Mouse (Mus musculus): ENCODE results near the gene Atg16l1. TPM values are rescaled to one million over a fixed set of nuclear protein-coding genes. Genes with fewer than 3 reads are reported as not detected.
A peak's percentile ranks its signal among the peaks of the same experiment; 100 is the strongest.

Atg16l1 gene
- total RNA-seq (2014; rRNA removed) (70.2 and 98.7 TPM in 2 replicates), polyA plus RNA-seq (2015; fragmentation: Nextera tagmentation; extraction: Ambion mirVana) (36.7 and 49.1 TPM in 2 replicates)

DNA sequence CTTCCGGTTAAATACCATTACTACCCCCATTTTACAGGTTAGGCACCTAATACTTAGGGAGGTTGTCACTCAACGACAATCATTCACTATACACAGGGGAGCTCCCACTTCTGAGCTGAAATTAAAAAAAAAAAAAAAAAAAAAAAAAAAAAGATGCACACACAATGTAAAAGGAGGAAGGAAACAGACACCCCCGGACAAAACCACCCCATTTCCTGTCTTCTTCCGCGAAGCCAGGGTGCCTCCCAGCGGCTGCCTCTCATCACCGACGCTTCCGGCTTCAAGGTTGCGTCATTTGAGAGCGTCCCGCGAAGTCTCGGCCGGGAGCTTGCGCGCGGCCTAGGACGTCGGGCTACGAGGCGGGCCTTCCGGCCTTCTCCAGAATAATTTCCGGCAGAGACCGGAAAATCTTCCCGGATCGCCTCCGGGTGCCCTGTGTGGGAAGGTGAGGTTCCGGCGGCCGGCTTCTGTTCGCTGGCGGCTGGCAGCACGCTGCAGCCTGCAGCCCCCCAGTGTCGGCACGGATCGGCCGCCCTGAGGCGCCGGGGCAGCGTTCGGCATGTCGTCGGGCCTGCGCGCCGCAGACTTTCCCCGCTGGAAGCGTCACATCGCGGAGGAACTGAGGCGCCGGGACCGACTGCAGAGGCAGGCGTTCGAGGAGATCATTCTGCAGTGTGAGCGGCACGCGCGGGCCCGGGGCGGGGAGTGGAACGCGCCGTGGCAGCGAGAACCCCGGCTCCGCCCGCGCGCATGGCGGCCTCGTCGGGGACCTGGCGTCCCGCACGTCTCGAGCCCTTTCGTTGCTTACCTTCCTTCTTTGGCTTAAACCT is at the start of gene Atg16l1:
TSS of gene Atg16l1 (plus strand) at position 230 of the 830 bp plus-strand sequence.
- peaks cover 11% of the 10 kb centered on the region for H3K4me1 ChIP-seq (ENCODE audit: insufficient read depth)
- H3K27me3 ChIP-seq (ENCODE audit: insufficient read depth, low read length), result no peaks in the 10 kb centered on the region
- peak; percentile 98 for DNase-seq
- no peaks in the 10 kb centered on the region for H3K9me3 ChIP-seq (ENCODE audit: low read length)
- peak; percentile 100 for ATAC-seq
- peak; percentile 81 for TF ChIP-seq CTCF (IDR thresholded peaks at IDR 0.05; ENCODE audit: low read depth)
- H3K4me3 ChIP-seq (ENCODE audit: low read depth, low read length), result peak within 1 kb of the TSS; percentile 95
- peaks cover 13% of the 10 kb centered on the region; the same call in 1 of the 2 replicates for H3K36me3 ChIP-seq (ENCODE audit: insufficient read depth)
- H3K9ac ChIP-seq, result peak within 1 kb of the TSS; percentile 97
- H3K27ac ChIP-seq (ENCODE audit: low read depth, low read length), result peak within 1 kb of the TSS; percentile 97
- H3K4me2 ChIP-seq (ENCODE audit: low read depth), result peak within 1 kb of the TSS; percentile 66
- 2% methylated on average over 79 of the region's 79 CpGs for WGBS

DNA sequence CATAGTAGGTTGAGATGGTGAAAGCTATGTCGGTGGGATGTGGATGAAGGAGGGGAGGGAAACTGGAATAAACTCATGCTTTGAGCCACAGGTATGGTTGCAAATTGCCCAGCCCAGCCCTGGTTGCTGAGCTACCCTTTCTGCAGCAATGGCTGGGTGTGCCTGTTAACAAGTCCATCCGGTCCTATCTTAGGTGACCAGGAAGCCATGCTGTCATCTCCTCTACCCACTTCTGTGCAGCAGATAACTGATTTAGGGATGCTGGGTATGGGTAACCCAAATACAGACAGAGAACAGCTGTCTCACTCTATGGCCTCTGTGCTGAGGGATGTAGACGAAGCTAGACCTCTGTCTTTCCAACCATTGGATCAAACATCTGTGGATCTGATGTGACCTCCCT is 49.3 kb upstream of the Atg16l1 start:
- no peak overlapping the region for H3K27ac ChIP-seq (ENCODE audit: low read depth, low read length)
- ATAC-seq (no peak), DNase-seq (no peak)
- 94% methylated on average over 3 of the region's 3 CpGs for WGBS
- H3K4me3 ChIP-seq (ENCODE audit: low read depth, low read length), result no peak overlapping the region
- no peak overlapping the region for H3K4me2 ChIP-seq (ENCODE audit: low read depth)
- H3K9ac ChIP-seq, result no peak overlapping the region
- H3K4me1 ChIP-seq (ENCODE audit: insufficient read depth), result peaks cover 14% of the 10 kb centered on the region
- H3K27me3 ChIP-seq (ENCODE audit: insufficient read depth, low read length), result no peaks in the 10 kb centered on the region
- no peak for TF ChIP-seq CTCF (IDR thresholded peaks at IDR 0.05; ENCODE audit: low read depth)
- H3K36me3 ChIP-seq (ENCODE audit: insufficient read depth), result no peaks in the 10 kb centered on the region
- no peaks in the 10 kb centered on the region for H3K9me3 ChIP-seq (ENCODE audit: low read length)

- Histone ChIP-seq H3K27ac (ENCODE audit: low read depth, low read length) (peak overlapping the region; percentile 89), H3K9ac (0 out of 2 replicates have a peak overlapping the region, but pooled peaks have one; percentile 31), H3K4me1 (ENCODE audit: insufficient read depth) (peaks cover 14% of the 10 kb centered on the region), H3K36me3 (ENCODE audit: insufficient read depth) (no peaks in the 10 kb centered on the region), H3K27me3 (ENCODE audit: insufficient read depth, low read length) (no peaks in the 10 kb centered on the region), H3K4me2 (ENCODE audit: low read depth) (0 out of 2 replicates have a peak overlapping the region, but pooled peaks have one; percentile 15), H3K9me3 (ENCODE audit: low read length) (no peaks in the 10 kb centered on the region), H3K4me3 (ENCODE audit: low read depth, low read length) (no peak overlapping the region)
- ATAC-seq (peak; percentile 94), DNase-seq (peak; percentile 65)
- 13% methylated on average over 6 of the region's 6 CpGs for WGBS
- no peak for TF ChIP-seq CTCF (IDR thresholded peaks at IDR 0.05; ENCODE audit: low read depth)
These were observed 46.6 kb upstream of the Atg16l1 start for GRCm38 (mm10) chr1:87709020-87709419.

- peak; percentile 32; the same call in 1 of the 2 replicates for TF ChIP-seq CTCF (IDR thresholded peaks at IDR 0.05; ENCODE audit: low read depth)
- 70% methylated on average over 7 of the region's 7 CpGs for WGBS
- ATAC-seq (peak; percentile 70), DNase-seq (no peak)
- Histone ChIP-seq H3K36me3 (ENCODE audit: insufficient read depth) (no peaks in the 10 kb centered on the region), H3K9ac (peak overlapping the region; percentile 31; the same call in 1 of the 2 replicates), H3K9me3 (ENCODE audit: low read length) (no peaks in the 10 kb centered on the region), H3K4me1 (ENCODE audit: insufficient read depth) (peaks cover 14% of the 10 kb centered on the region), H3K4me3 (ENCODE audit: low read depth, low read length) (no peak overlapping the region), H3K4me2 (ENCODE audit: low read depth) (peak overlapping the region; percentile 15; the same call in 1 of the 2 replicates), H3K27me3 (ENCODE audit: insufficient read depth, low read length) (no peaks in the 10 kb centered on the region), H3K27ac (ENCODE audit: low read depth, low read length) (peak overlapping the region; percentile 89)
These were observed 45.9 kb upstream of the Atg16l1 start for GRCm38 (mm10) chr1:87709661-87710270.

DNA sequence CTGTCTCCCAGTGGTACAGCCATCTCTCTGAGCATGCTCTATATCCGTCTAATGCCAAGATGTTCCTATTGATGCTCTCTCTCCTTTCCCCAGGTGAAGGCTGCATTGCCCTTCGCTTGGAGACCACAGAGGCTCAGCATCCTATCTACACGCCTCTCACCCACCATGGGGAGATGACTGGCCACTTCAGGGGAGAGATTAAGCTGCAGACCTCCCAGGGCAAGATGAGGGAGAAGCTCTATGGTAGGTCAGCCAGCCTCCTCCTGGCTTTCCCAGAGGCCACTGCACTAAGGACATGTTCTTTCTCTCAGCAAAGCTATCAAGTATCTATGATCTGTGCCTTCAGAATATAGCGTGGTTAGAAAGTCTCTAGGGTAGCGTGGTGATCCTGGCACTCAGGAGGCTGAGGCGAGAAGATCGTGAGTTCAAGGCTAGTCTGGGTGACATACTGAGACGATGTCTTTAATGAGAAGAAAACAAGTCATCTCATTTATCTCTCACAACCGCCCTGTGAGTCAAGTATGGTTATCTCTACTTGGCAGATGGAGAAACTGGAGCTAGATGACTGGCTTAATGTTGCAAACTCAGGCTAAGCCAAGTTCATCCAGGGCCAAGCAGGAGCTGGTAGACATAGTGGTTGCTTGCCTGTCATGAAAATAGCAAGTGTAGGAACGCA is 43.6 kb upstream of the Atg16l1 start:
- no peaks in the 10 kb centered on the region for H3K9me3 ChIP-seq (ENCODE audit: low read length)
- no peak overlapping the region for H3K27ac ChIP-seq (ENCODE audit: low read depth, low read length)
- H3K4me2 ChIP-seq (ENCODE audit: low read depth), result no peak overlapping the region
- TF ChIP-seq CTCF (IDR thresholded peaks at IDR 0.05; ENCODE audit: low read depth), result no peak
- no peak overlapping the region for H3K4me3 ChIP-seq (ENCODE audit: low read depth, low read length)
- no peak overlapping the region for H3K9ac ChIP-seq
- H3K27me3 ChIP-seq (ENCODE audit: insufficient read depth, low read length), result no peaks in the 10 kb centered on the region
- ATAC-seq, result no peak
- H3K36me3 ChIP-seq (ENCODE audit: insufficient read depth), result no peaks in the 10 kb centered on the region
- 79% methylated on average over 10 of the region's 10 CpGs for WGBS
- peaks cover 14% of the 10 kb centered on the region for H3K4me1 ChIP-seq (ENCODE audit: insufficient read depth)
- DNase-seq, result no peak

GRCm38 (mm10) chr1:87712614-87712971 is 43.1 kb upstream of the Atg16l1 start:
- Histone ChIP-seq H3K27ac (ENCODE audit: low read depth, low read length) (no peak overlapping the region), H3K4me1 (ENCODE audit: insufficient read depth) (peaks cover 14% of the 10 kb centered on the region), H3K9ac (no peak overlapping the region), H3K4me2 (ENCODE audit: low read depth) (no peak overlapping the region), H3K36me3 (ENCODE audit: insufficient read depth) (no peaks in the 10 kb centered on the region), H3K27me3 (ENCODE audit: insufficient read depth, low read length) (no peaks in the 10 kb centered on the region), H3K4me3 (ENCODE audit: low read depth, low read length) (no peak overlapping the region), H3K9me3 (ENCODE audit: low read length) (no peaks in the 10 kb centered on the region)
- ATAC-seq (no peak), DNase-seq (no peak)
- 97% methylated on average over 1 of the region's 1 CpGs for WGBS
- TF ChIP-seq CTCF (IDR thresholded peaks at IDR 0.05; ENCODE audit: low read depth), result no peak
